Mouse (Mus musculus): Measurements from ENCODE around the gene Acot1.
"Not testable (repeated sequence)": the region's sequence is repeated elsewhere in the genome, so short reads cannot be mapped to it uniquely, and the experiment has no call there.

Gene Acot1

GRCm38 (mm10) chr12:84022266-84022665 is 13.0 kb downstream of the Acot1 start:
- not testable (repeated sequence) for DNase-seq

- DNase-seq = no peak
Measured at GRCm38 (mm10) chr12:84023052-84023745, 13.9 kb downstream of the Acot1 start.

- no peak for DNase-seq
Measured at GRCm38 (mm10) chr12:84025888-84026287, 16.6 kb downstream of the Acot1 start.

GRCm38 (mm10) chr12:84028328-84028727 is 19.0 kb downstream of the Acot1 start:
- not testable (repeated sequence) for DNase-seq

- not testable (repeated sequence) for DNase-seq
Measured at GRCm38 (mm10) chr12:84029043-84029442, 19.8 kb downstream of the Acot1 start.

- DNase-seq = peak; percentile 71
Measured at GRCm38 (mm10) chr12:84030659-84031332, 21.5 kb downstream of the Acot1 start.

GRCm38 (mm10) chr12:84032854-84033253 is 23.6 kb downstream of the Acot1 start:
- no peak for DNase-seq

- not testable (repeated sequence) for DNase-seq
Measured at GRCm38 (mm10) chr12:84033302-84033701, 24.0 kb downstream of the Acot1 start.

- DNase-seq = no peak
Measured at GRCm38 (mm10) chr12:84034108-84034507, 24.8 kb downstream of the Acot1 start.

GRCm38 (mm10) chr12:84038241-84038640 is 29.0 kb downstream of the Acot1 start, which contains the start of gene Acot4:
Gene Acot4, plus strand, starts transcription at chr12:84038379.
- not testable (repeated sequence) for DNase-seq

- peak; percentile 69 for DNase-seq
Measured at GRCm38 (mm10) chr12:84038691-84039111, 29.4 kb downstream of the Acot1 start, which contains the start of gene Gm49366. Gene Gm49366, plus strand, starts transcription at chr12:84038935.

GRCm38 (mm10) chr12:84042248-84042647 is 33.0 kb downstream of the Acot1 start:
- DNase-seq = no peak

- no peak for DNase-seq
Measured at GRCm38 (mm10) chr12:84044045-84044444, 34.8 kb downstream of the Acot1 start.

GRCm38 (mm10) chr12:84046906-84047305 is 37.6 kb downstream of the Acot1 start:
- DNase-seq = no peak

GRCm38 (mm10) chr12:84050744-84051143 is 41.5 kb downstream of the Acot1 start:
- DNase-seq = not testable (repeated sequence)

GRCm38 (mm10) chr12:84051937-84052474 is 42.7 kb downstream of the Acot1 start, which contains the start of gene Acot3:
Gene Acot3, plus strand, starts transcription at chr12:84052144.
- no peak for DNase-seq

- DNase-seq = no peak
Measured at GRCm38 (mm10) chr12:84052609-84053008, 43.3 kb downstream of the Acot1 start.

- no peak for DNase-seq
Measured at GRCm38 (mm10) chr12:84053173-84053572, 43.9 kb downstream of the Acot1 start.

- DNase-seq = peak; percentile 15
Measured at GRCm38 (mm10) chr12:84053679-84054391, 44.5 kb downstream of the Acot1 start.

- no peak for DNase-seq
Measured at GRCm38 (mm10) chr12:84060946-84061345, 51.7 kb downstream of the Acot1 start.

- DNase-seq = no peak
Measured at GRCm38 (mm10) chr12:84062336-84062735, 53.0 kb downstream of the Acot1 start.

GRCm38 (mm10) chr12:84063228-84063627 is 53.9 kb downstream of the Acot1 start:
- DNase-seq = no peak

- no peak for DNase-seq
Measured at GRCm38 (mm10) chr12:84063833-84064232, 54.5 kb downstream of the Acot1 start.

All from cerebellum, adult 9-11 months (tissue).